Mouse (Mus musculus) stomach, embryonic 16.5 days (tissue): ENCODE measurements around the gene Bcl11a. TPM values are rescaled to one million over a fixed set of nuclear protein-coding genes. Genes with fewer than 3 reads are reported as not detected.

ENCODE experiments used
- ATAC-seq: fragments of 200-750 bp; cut with Nextera tagmentation; 2 replicates; pipeline ENCODE4 v1.8.0; 2017; ENCODE audit warnings: moderate number of reproducible peaks, moderate TSS enrichment; ENCODE audit not compliant: insufficient read depth, low FRiP score
- H3K27ac ChIP-seq: fragments of 300-500 bp; sonication (generic); 2 replicates; pipeline ENCODE4 v1.5.1; 2014; ENCODE audit warnings: low read length
- H3K27me3 ChIP-seq: fragments of 300-500 bp; sonication (generic); 2 replicates; pipeline ENCODE4 v1.6.1; 2014; ENCODE audit warnings: low read length, control low read depth, mixed read lengths; ENCODE audit not compliant: control insufficient read depth, insufficient read depth
- H3K36me3 ChIP-seq: fragments of 300-500 bp; sonication (generic); 2 replicates; pipeline ENCODE4 v1.6.1; 2014; ENCODE audit warnings: low read length; ENCODE audit not compliant: control insufficient read depth, insufficient read depth
- H3K4me1 ChIP-seq: fragments of 300-500 bp; sonication (generic); 2 replicates; pipeline ENCODE4 v1.6.1; 2014; ENCODE audit warnings: low read length, control low read depth, mixed read lengths; ENCODE audit not compliant: control insufficient read depth, insufficient read depth
- H3K4me2 ChIP-seq: fragments of 300-500 bp; sonication (generic); 2 replicates; pipeline ENCODE4 v1.6.1; 2014; ENCODE audit warnings: low read depth, low read length, mixed read lengths
- H3K4me3 ChIP-seq: fragments of 300-500 bp; sonication (generic); replicated peaks from 2 replicates; pipeline ENCODE4 v1.5.1; 2014; ENCODE audit warnings: mild to moderate bottlenecking, low read length
- H3K9ac ChIP-seq: fragments of 300-500 bp; sonication (generic); 2 replicates; pipeline ENCODE4 v1.6.1; 2014; ENCODE audit warnings: low read length
- H3K9me3 ChIP-seq: fragments of 300-500 bp; sonication (generic); replicated peaks from 2 replicates; pipeline ENCODE4 v1.6.1; 2016; ENCODE audit warnings: low read length, control low read depth; ENCODE audit not compliant: control insufficient read depth
- WGBS: fragments of 180-500 bp; shearing (Covaris S2); extraction: QIAGEN DNeasy Blood & Tissue Kit; methylation state at CpG from one replicate; pipeline ENCODE4 v1.1.7; 2014; 5-methylcytosine and 5-hydroxymethylcytosine counted together
- polyA plus RNA-seq: library from polyadenylated mRNA; unstranded; fragments of >200 nt; fragmentation: Nextera tagmentation; extraction: Ambion mirVana; gene quantifications from 2 replicates; pipeline ENCODE4 v1.2.1, GENCODE M21; 2015

The Bcl11a gene
- polyA plus RNA-seq, 1 experiment from 2014 or later, result 24.9 TPM

GRCm38 (mm10) chr11:24062495-24063096 is 15.3 kb upstream of the Bcl11a start:
- H3K36me3 ChIP-seq, result no peaks in the 10 kb centered on the region
- H3K27ac ChIP-seq, result no peak overlapping the region
- H3K4me1 ChIP-seq, result no peaks in the 10 kb centered on the region; the same call in 1 of the 2 replicates
- no peaks in the 10 kb centered on the region; the same call in 1 of the 2 replicates for H3K27me3 ChIP-seq
- ATAC-seq, result no peak
- no peak overlapping the region for H3K4me2 ChIP-seq
- no peak overlapping the region for H3K4me3 ChIP-seq
- no peaks in the 10 kb centered on the region for H3K9me3 ChIP-seq
- 27% methylated on average over 9 of the region's 9 CpGs for WGBS
- H3K9ac ChIP-seq, result no peak overlapping the region

DNA sequence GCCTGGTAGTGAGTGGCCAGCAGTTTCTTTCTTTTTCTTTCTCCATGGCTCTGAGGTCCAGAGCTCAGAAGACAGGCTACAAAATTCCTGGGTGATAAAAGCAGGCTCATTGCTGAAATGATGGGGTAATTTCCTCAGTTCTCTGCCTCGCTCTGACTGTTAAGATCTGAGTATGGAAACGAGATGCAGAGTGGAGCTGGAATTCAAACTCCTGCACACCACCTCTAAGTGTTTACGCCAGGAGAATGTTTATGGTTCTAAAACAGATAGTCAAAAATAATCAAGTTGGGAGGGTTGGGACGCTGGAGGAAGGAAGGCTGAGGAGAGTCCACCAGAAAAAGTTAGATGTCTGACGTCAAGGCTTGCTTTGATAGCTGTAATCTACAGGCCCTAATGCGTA is 13.6 kb upstream of the Bcl11a start:
- no peak for ATAC-seq

DNA sequence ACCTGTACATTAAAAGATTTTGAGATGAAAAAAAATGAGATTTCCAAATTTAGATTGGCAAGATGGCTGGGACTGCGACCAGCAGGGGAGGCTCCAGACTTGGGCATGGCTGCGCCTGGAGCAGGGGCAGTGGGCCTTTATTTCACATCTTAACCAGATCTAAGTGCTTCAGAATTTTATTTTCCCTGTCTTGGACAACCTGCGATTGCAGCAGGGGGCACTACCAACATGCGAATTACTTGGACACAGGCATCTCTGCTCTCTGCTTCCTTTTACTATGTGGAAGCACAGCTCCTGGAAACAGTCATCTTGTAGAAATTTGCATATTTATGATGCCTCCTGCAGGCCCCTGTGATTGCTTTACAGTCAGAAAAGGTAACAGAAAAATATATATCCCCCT is 12.5 kb upstream of the Bcl11a start:
- no peak for ATAC-seq
- no peaks in the 10 kb centered on the region; the same call in 1 of the 2 replicates for H3K27me3 ChIP-seq

More for the DNA sequence above, 13.6 kb upstream of the Bcl11a start:
- H3K9me3 ChIP-seq, result no peaks in the 10 kb centered on the region
- H3K36me3 ChIP-seq, result no peaks in the 10 kb centered on the region
- H3K27ac ChIP-seq, result no peak overlapping the region
- no peak overlapping the region for H3K4me2 ChIP-seq
- no peaks in the 10 kb centered on the region; the same call in 1 of the 2 replicates for H3K27me3 ChIP-seq
- no peak overlapping the region for H3K9ac ChIP-seq
- 68% methylated on average over 6 of the region's 6 CpGs for WGBS
- H3K4me1 ChIP-seq, result no peaks in the 10 kb centered on the region; the same call in 1 of the 2 replicates
- H3K4me3 ChIP-seq, result no peak overlapping the region

GRCm38 (mm10) chr11:24074021-24074591 is 3.8 kb upstream of the Bcl11a start:
- peak overlapping the region; percentile 39 for H3K4me3 ChIP-seq
- WGBS, result 3% methylated on average over 18 of the region's 18 CpGs
- no peak overlapping the region for H3K9ac ChIP-seq
- no peaks in the 10 kb centered on the region for H3K9me3 ChIP-seq
- no peaks in the 10 kb centered on the region for H3K27me3 ChIP-seq
- peak overlapping the region; percentile 60 for H3K4me2 ChIP-seq
- no peaks in the 10 kb centered on the region for H3K36me3 ChIP-seq
- H3K4me1 ChIP-seq, result peaks cover 11% of the 10 kb centered on the region; the same call in 1 of the 2 replicates
- ATAC-seq, result no peak
- no peak overlapping the region for H3K27ac ChIP-seq

More for the DNA sequence above, 12.5 kb upstream of the Bcl11a start:
- Histone ChIP-seq H3K36me3 (no peaks in the 10 kb centered on the region), H3K27ac (no peak overlapping the region), H3K9me3 (no peaks in the 10 kb centered on the region), H3K4me1 (no peaks in the 10 kb centered on the region; the same call in 1 of the 2 replicates), H3K4me2 (no peak overlapping the region), H3K4me3 (no peak overlapping the region), H3K9ac (no peak overlapping the region)
- WGBS, result 64% methylated on average over 4 of the region's 4 CpGs

DNA sequence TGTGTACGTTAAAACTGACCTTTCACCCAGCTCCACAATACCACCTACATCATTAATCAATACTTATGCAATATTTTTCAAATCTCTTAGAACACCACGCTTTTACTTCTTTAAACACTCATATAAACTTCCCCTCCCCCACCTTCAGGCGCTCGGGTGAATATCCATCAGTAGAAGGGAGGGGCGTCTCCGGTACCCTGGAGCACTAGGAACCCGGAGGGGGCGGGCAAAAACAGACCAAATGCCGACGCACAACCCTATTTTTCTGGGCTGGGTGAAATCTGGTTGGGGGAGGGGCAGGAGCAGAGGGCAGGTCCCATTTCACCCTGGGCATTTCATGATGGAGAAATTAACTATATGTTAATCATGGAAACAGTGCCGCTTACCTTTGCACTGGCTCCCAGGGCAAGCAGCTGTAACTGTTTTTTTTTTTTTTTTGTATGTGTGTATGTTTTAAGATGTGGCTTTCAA is 3.2 kb upstream of the Bcl11a start, which contains the start of gene A830031A19Rik:
A830031A19Rik (minus strand) TSS at position 421 of the 471 bp plus-strand sequence.
- peak within 1 kb of the TSS; percentile 98 for H3K4me2 ChIP-seq
- peak within 1 kb of the TSS; percentile 91 for H3K27ac ChIP-seq
- H3K4me3 ChIP-seq, result peak within 1 kb of the TSS; percentile 73
- ATAC-seq, result no peak
- no peaks in the 10 kb centered on the region for H3K9me3 ChIP-seq
- H3K4me1 ChIP-seq, result peaks cover 11% of the 10 kb centered on the region; the same call in 1 of the 2 replicates
- H3K27me3 ChIP-seq, result no peaks in the 10 kb centered on the region
- H3K9ac ChIP-seq, result peak within 1 kb of the TSS; percentile 87
- no peaks in the 10 kb centered on the region for H3K36me3 ChIP-seq
- 0% methylated on average over 11 of the region's 11 CpGs for WGBS

DNA sequence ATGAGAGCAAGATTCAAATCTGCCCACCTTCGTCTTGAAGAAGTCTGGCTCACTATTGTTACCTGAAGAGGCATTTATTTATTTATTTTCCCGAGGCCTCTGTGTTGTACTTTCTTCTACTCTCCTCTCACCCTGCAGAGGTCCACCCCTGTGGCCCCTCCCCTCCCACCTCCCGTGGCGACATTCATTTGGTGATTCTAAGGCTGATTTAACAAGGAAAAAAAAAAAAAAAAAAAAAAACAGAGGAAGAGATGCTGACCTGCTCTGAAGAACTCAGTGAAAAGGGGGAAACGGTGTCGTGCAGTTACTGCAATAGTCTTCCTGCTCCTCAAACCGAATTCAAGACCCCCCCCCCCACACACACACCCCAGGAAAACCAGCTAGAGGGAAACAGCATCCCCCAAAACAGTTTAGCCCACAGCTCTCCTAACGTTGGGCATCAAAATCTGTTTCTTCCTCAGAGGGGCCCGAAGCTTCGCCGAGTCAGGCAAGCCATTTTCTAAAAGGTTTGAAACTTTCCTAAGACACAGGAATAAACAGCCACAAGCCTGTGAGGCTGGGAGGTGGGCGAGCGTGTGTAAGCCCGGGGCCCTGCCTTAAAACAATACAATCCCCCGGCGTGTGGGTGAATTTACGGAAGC is 2.2 kb upstream of the Bcl11a start:
- Histone ChIP-seq H3K4me1 (peaks cover 11% of the 10 kb centered on the region; the same call in 1 of the 2 replicates), H3K27me3 (no peaks in the 10 kb centered on the region), H3K4me3 (peak overlapping the region; percentile 73), H3K9ac (peak overlapping the region; percentile 87), H3K9me3 (no peaks in the 10 kb centered on the region), H3K27ac (peak overlapping the region; percentile 91), H3K4me2 (peak overlapping the region; percentile 98), H3K36me3 (no peaks in the 10 kb centered on the region)
- WGBS, result 1% methylated on average over 17 of the region's 17 CpGs
- ATAC-seq, result no peak

GRCm38 (mm10) chr11:24076127-24076650 is 1.7 kb upstream of the Bcl11a start:
- peak; percentile 30; the same call in 1 of the 2 replicates for ATAC-seq
- no peaks in the 10 kb centered on the region for H3K9me3 ChIP-seq
- peak overlapping the region; percentile 73 for H3K4me3 ChIP-seq
- no peaks in the 10 kb centered on the region for H3K27me3 ChIP-seq
- H3K4me1 ChIP-seq, result peaks cover 11% of the 10 kb centered on the region; the same call in 1 of the 2 replicates
- under 1% methylated on average over 32 of the region's 32 CpGs for WGBS
- peak overlapping the region; percentile 87 for H3K9ac ChIP-seq
- H3K27ac ChIP-seq, result peak overlapping the region; percentile 91
- H3K36me3 ChIP-seq, result no peaks in the 10 kb centered on the region
- H3K4me2 ChIP-seq, result peak overlapping the region; percentile 98

DNA sequence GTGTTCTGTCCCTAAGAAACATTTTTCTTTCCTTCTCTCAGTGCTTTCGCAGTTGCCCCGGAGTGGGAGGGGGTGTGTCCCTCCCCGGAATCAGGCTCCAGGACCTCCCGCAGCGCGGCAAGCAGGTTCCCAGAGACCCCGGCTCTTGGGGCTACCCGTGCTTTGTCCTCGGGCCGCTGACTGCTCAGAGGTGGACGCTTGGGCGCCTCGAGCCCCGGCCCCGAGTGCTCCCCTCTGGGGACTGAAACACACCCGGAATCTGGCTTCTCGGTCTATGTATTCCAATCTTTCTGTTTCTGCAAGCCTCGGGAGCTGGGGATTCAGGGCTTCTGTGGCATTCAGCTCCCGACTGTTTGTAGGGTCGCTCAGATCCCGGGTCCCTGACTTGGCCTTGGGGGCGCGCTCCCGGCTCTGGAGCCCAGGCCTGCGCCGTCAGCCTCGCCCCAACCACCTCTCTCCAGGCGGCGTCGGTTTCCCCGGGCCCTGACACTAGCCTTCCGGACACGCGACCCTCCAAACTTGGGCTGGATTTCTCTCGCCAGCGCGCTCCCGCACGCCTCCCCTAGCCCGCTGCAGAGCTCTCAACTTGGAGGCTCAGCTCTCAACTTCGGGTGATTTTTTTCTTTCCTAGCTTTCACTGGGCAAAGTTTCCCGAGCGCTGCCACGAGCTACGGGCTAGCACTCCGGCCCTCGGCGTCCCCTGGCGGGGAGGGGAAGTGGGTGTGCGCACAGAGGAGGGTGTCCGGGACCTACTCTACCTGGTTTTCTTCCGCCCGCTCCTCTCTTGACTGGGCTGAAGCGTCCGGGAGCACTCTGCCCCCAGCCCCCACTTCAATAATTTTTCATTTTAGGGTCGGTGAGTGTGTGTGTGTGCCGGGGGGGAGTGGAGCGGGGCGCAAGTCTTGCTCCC is 780 bp upstream of the Bcl11a start:
- H3K9ac ChIP-seq, result peak overlapping the region; percentile 87
- peak overlapping the region; percentile 73 for H3K4me3 ChIP-seq
- peak; percentile 75 for ATAC-seq
- H3K4me2 ChIP-seq, result peak overlapping the region; percentile 98
- H3K36me3 ChIP-seq, result no peaks in the 10 kb centered on the region
- H3K9me3 ChIP-seq, result no peaks in the 10 kb centered on the region
- H3K4me1 ChIP-seq, result peaks cover 11% of the 10 kb centered on the region; the same call in 1 of the 2 replicates
- H3K27me3 ChIP-seq, result no peaks in the 10 kb centered on the region
- WGBS, result under 1% methylated on average over 59 of the region's 59 CpGs
- peak overlapping the region; percentile 91 for H3K27ac ChIP-seq
